Mouse (Mus musculus) midbrain, embryonic 10.5 days (tissue): Measurements from ENCODE around the gene E330021D16Rik. TPM values are rescaled to one million over a fixed set of nuclear protein-coding genes. Genes with fewer than 3 reads are reported as not detected.

Experiments
- DNase-seq: peaks from one replicate; pipeline ENCODE4 v3.0.0-alpha.2; 2017; ENCODE audit warnings: low spot score
- H3K27ac ChIP-seq: fragments of 300-500 bp; sonication (generic); replicated peaks from 2 replicates; pipeline ENCODE4 v1.5.1; 2016; ENCODE audit warnings: mild to moderate bottlenecking
- H3K27me3 ChIP-seq: fragments of 300-500 bp; sonication (generic); 2 replicates; pipeline ENCODE4 v1.6.1; 2016; ENCODE audit warnings: low read depth, mild to moderate bottlenecking; ENCODE audit not compliant: poor library complexity, severe bottlenecking
- H3K36me3 ChIP-seq: fragments of 300-500 bp; sonication (generic); 2 replicates; pipeline ENCODE4 v1.6.1; 2016; ENCODE audit warnings: mild to moderate bottlenecking, moderate library complexity
- H3K4me1 ChIP-seq: fragments of 300-500 bp; sonication (generic); 2 replicates; pipeline ENCODE4 v1.6.1; 2016
- H3K4me3 ChIP-seq: fragments of 300-500 bp; sonication (generic); 2 replicates; pipeline ENCODE4 v1.5.1; 2016; ENCODE audit warnings: mild to moderate bottlenecking, moderate library complexity
- H3K9me3 ChIP-seq: fragments of 300-500 bp; sonication (generic); replicated peaks from 2 replicates; pipeline ENCODE4 v1.6.1; 2016; ENCODE audit warnings: mild to moderate bottlenecking
- WGBS: fragments of 180-500 bp; shearing (Covaris S2); methylation state at CpG from one replicate; pipeline ENCODE4 v1.1.7; 2016; 5-methylcytosine and 5-hydroxymethylcytosine counted together
- polyA plus RNA-seq: library from polyadenylated mRNA; unstranded; fragments of >200 nt; fragmentation: Nextera tagmentation; extraction: Ambion mirVana; gene quantifications from 2 replicates; pipeline ENCODE4 v1.2.1, GENCODE M21; 2016

E330021D16Rik gene
- polyA plus RNA-seq, 1 experiment from 2014 or later, result not detected

- Histone ChIP-seq H3K9me3 (no peaks in the 10 kb centered on the region), H3K36me3 (no peaks in the 10 kb centered on the region), H3K4me3 (no peak overlapping the region), H3K27me3 (no peaks in the 10 kb centered on the region), H3K27ac (no peak overlapping the region), H3K4me1 (no peaks in the 10 kb centered on the region)
- 94% methylated on average over 6 of the region's 6 CpGs for WGBS
- DNase-seq, result no peak
These were observed 18.2 kb upstream of the E330021D16Rik start for GRCm38 (mm10) chr6:136433573-136433972.

DNA sequence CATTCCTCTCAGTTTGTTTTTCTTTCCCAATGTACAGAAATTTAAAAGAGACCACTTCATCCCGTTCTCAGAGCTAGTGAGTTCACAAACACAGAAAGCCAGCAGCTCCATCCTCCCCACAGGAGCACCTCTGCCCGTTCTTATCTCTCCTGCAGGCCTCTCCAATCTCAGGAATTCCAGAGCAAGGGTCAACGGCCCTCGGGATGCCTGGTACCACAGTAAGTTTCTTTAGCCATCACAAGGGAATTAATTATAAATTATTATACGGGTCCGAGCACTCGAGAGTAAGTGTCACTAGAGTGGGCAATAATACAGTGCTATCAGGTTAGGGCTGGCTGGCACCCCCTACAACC lies 16.5 kb upstream of the E330021D16Rik start:
- no peaks in the 10 kb centered on the region for H3K27me3 ChIP-seq
- DNase-seq, result no peak
- no peaks in the 10 kb centered on the region for H3K9me3 ChIP-seq
- no peak overlapping the region for H3K4me3 ChIP-seq
- H3K36me3 ChIP-seq, result no peaks in the 10 kb centered on the region
- peak overlapping the region; percentile 17; the same call in 1 of the 2 replicates for H3K27ac ChIP-seq
- 58% methylated on average over 7 of the region's 7 CpGs for WGBS
- no peaks in the 10 kb centered on the region for H3K4me1 ChIP-seq

DNA sequence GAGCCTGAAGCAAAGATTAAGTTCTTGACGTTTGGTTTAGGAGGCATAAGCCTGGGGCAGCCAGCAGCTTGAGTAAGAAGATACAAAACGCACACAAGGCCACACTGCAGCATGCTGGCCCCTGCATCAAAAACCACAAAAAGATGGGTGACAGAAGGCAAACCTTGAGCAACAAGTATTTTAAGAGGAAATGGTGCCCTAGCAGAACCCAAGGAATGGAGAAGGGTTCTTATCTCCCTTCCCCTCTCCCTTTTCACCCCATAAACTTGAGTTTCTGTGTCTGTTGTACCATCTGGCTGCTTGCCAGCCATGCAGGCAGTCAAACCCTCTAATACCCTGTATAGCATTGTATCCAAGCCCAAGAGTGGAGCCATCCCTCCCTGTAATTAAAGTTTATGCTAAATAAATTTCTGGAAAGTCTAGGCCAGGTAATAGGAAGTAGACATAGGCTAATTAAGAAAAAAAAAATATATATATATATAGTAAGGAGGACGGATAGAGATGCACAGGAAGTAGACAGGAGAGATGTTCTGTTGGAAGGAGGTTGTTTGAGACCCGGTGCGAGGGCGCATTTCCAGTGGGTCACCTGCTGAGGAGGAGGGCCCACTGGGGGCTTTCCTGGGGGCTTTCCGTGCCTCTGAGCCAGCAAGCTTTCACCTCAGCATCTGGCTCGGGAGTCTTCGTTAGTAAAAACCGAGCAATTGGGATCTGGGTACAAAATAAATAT lies 16.0 kb upstream of the E330021D16Rik start:
- H3K4me3 ChIP-seq, result no peak overlapping the region
- no peaks in the 10 kb centered on the region for H3K27me3 ChIP-seq
- DNase-seq, result no peak
- H3K9me3 ChIP-seq, result no peaks in the 10 kb centered on the region
- H3K36me3 ChIP-seq, result no peaks in the 10 kb centered on the region
- WGBS, result 63% methylated on average over 10 of the region's 10 CpGs
- peak overlapping the region; percentile 17; the same call in 1 of the 2 replicates for H3K27ac ChIP-seq
- no peaks in the 10 kb centered on the region for H3K4me1 ChIP-seq

DNA sequence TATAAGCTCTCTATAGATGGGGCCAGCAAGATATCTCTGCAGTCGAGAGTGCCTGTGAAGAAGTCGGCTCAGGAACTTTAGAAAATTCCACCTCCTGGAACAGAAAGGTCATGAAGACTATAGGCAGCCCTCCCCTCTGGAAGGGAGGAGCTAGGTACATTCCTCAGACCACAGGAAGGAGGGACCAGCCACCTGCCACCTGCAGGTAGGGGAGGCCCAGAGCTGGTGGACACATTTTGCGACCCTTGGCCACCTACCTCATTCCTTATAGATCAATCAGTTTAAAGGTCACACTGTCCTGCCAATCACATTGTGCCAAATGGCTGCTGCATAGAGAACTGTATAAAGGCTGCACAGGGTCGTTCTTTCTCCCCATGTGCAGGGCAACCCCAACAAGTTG lies 14.1 kb upstream of the E330021D16Rik start:
- Histone ChIP-seq H3K9me3 (no peaks in the 10 kb centered on the region), H3K27me3 (no peaks in the 10 kb centered on the region), H3K4me1 (no peaks in the 10 kb centered on the region), H3K4me3 (no peak overlapping the region), H3K36me3 (no peaks in the 10 kb centered on the region), H3K27ac (no peak overlapping the region)
- 67% methylated on average over 4 of the region's 4 CpGs for WGBS
- DNase-seq, result no peak

DNA sequence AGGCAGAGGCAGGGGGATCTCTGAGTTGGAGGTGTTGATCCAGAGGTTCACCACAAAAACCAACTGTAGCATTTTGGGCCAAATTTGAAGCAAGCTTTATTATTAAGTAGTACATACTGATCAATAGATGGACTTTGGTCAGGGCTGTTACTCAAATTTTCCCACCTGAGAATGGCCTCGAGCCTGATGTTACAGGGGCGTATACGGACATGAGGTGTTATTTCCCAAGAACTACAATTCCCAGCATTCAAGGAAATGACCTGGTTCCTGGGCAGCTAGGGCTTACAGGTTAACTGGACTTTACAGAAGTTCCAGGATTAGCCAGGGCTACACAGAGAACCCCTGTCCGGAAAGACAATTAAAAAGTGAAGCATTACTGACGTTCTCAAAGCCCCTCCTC lies 13.0 kb upstream of the E330021D16Rik start:
- no peak overlapping the region for H3K27ac ChIP-seq
- H3K9me3 ChIP-seq, result no peaks in the 10 kb centered on the region
- no peaks in the 10 kb centered on the region for H3K36me3 ChIP-seq
- H3K4me1 ChIP-seq, result no peaks in the 10 kb centered on the region
- H3K27me3 ChIP-seq, result no peaks in the 10 kb centered on the region
- no peak for DNase-seq
- H3K4me3 ChIP-seq, result no peak overlapping the region
- WGBS, result 88% methylated on average over 5 of the region's 5 CpGs

- no peak overlapping the region for H3K27ac ChIP-seq
- H3K36me3 ChIP-seq, result no peaks in the 10 kb centered on the region
- H3K4me1 ChIP-seq, result no peaks in the 10 kb centered on the region
- no peaks in the 10 kb centered on the region for H3K9me3 ChIP-seq
- H3K27me3 ChIP-seq, result no peaks in the 10 kb centered on the region
- no peak for DNase-seq
- no peak overlapping the region for H3K4me3 ChIP-seq
- 87% methylated on average over 6 of the region's 6 CpGs for WGBS
These were observed 11.9 kb upstream of the E330021D16Rik start for GRCm38 (mm10) chr6:136427240-136427639.

- Histone ChIP-seq H3K4me1 (no peaks in the 10 kb centered on the region), H3K27me3 (no peaks in the 10 kb centered on the region), H3K9me3 (no peaks in the 10 kb centered on the region), H3K4me3 (no peak overlapping the region), H3K36me3 (no peaks in the 10 kb centered on the region), H3K27ac (no peak overlapping the region)
- no peak for DNase-seq
- WGBS, result 87% methylated on average over 5 of the region's 5 CpGs
These were observed 10.6 kb upstream of the E330021D16Rik start for GRCm38 (mm10) chr6:136425956-136426355.

DNA sequence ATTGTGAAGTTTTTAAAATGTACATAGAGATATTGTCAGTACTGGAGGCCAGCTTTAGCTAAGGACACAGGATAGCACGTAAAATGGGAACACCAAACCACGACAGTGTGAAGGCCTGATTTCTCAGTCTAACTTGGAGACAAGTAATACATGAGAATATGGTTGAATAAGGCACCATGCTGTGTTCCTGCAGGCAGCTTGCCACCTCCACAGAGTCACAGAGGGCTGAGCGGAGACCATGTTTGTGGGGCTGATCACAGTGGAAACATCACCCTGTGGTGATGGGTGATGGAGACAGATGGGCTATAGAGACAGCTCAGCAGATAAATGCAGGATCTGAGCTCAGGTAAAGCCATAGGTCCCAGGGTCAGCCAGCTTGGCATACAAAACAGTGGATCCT lies 8.8 kb upstream of the E330021D16Rik start:
- Histone ChIP-seq H3K27me3 (no peaks in the 10 kb centered on the region), H3K4me3 (no peak overlapping the region), H3K9me3 (no peaks in the 10 kb centered on the region), H3K4me1 (no peaks in the 10 kb centered on the region), H3K36me3 (no peaks in the 10 kb centered on the region), H3K27ac (no peak overlapping the region)
- no peak for DNase-seq
- 87% methylated on average over 3 of the region's 3 CpGs for WGBS

DNA sequence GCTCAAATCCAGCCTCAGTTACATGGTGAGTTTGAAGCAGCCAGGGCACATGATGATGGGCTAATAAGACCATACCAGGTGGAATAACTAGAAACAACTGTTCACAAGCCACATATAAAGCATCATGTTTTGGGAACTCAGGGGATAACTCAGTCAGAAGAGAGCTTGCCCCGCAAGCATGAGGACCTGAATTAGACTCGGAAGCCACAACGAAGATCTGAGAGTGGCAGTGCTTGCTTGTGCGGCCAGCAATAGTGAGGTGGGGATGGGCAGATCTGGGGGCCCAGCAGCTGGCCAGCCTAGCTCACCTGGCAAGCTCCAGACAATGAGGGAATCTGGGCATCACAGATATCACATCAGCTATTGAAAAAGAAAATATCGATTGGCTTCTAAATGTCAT lies 7.8 kb upstream of the E330021D16Rik start:
- no peaks in the 10 kb centered on the region for H3K36me3 ChIP-seq
- H3K27me3 ChIP-seq, result no peaks in the 10 kb centered on the region
- WGBS, result 92% methylated on average over 5 of the region's 5 CpGs
- 0 out of 2 replicates have a peak overlapping the region, but pooled peaks have one; percentile 9 for H3K27ac ChIP-seq
- DNase-seq, result no peak
- H3K9me3 ChIP-seq, result no peaks in the 10 kb centered on the region
- no peak overlapping the region for H3K4me3 ChIP-seq
- H3K4me1 ChIP-seq, result no peaks in the 10 kb centered on the region

- H3K36me3 ChIP-seq, result no peaks in the 10 kb centered on the region
- H3K4me3 ChIP-seq, result no peak overlapping the region
- no peaks in the 10 kb centered on the region for H3K4me1 ChIP-seq
- 61% methylated on average over 16 of the region's 16 CpGs for WGBS
- DNase-seq, result peak; percentile 64
- H3K27me3 ChIP-seq, result no peaks in the 10 kb centered on the region
- peak overlapping the region; percentile 38; the same call in 1 of the 2 replicates for H3K27ac ChIP-seq
- no peaks in the 10 kb centered on the region for H3K9me3 ChIP-seq
These were observed 6.9 kb upstream of the E330021D16Rik start for GRCm38 (mm10) chr6:136422084-136422853.

GRCm38 (mm10) chr6:136421059-136421458 lies 5.7 kb upstream of the E330021D16Rik start:
- Histone ChIP-seq H3K9me3 (no peaks in the 10 kb centered on the region), H3K27me3 (no peaks in the 10 kb centered on the region), H3K4me3 (no peak overlapping the region), H3K36me3 (no peaks in the 10 kb centered on the region), H3K4me1 (no peaks in the 10 kb centered on the region), H3K27ac (no peak overlapping the region)
- WGBS, result 62% methylated on average over 3 of the region's 3 CpGs
- DNase-seq, result no peak

GRCm38 (mm10) chr6:136418889-136419835 lies 3.8 kb upstream of the E330021D16Rik start:
- DNase-seq, result no peak
- no peaks in the 10 kb centered on the region for H3K36me3 ChIP-seq
- 85% methylated on average over 17 of the region's 17 CpGs for WGBS
- no peak overlapping the region for H3K27ac ChIP-seq
- H3K4me3 ChIP-seq, result no peak overlapping the region
- no peaks in the 10 kb centered on the region for H3K9me3 ChIP-seq
- no peaks in the 10 kb centered on the region for H3K4me1 ChIP-seq
- no peaks in the 10 kb centered on the region for H3K27me3 ChIP-seq
